Mouse (Mus musculus): ENCODE data around the gene Cwc27. TPM values are rescaled to one million over a fixed set of nuclear protein-coding genes. Genes with fewer than 3 reads are reported as not detected.

Cwc27 gene
- polyA plus RNA-seq, 1 experiment = 4.4 TPM

- no peaks in the 10 kb centered on the region for H3K27me3 ChIP-seq (ENCODE audit: control insufficient read depth, insufficient read depth, low read length)
Observed at GRCm38 (mm10) chr13:104661188-104661587, 155.8 kb downstream of the Cwc27 start.

GRCm38 (mm10) chr13:104660042-104660680 lies 156.8 kb downstream of the Cwc27 start:
- no peaks in the 10 kb centered on the region; the same call in 1 of the 2 replicates for H3K36me3 ChIP-seq (ENCODE audit: control insufficient read depth, insufficient read depth, low read length)
- no peaks in the 10 kb centered on the region for H3K27me3 ChIP-seq (ENCODE audit: control insufficient read depth, insufficient read depth, low read length)
- peak overlapping the region; percentile 71 for H3K4me3 ChIP-seq (ENCODE audit: control insufficient read depth, low read depth, low read length)
- peak overlapping the region; percentile 42; the same call in 1 of the 2 replicates for H3K27ac ChIP-seq (ENCODE audit: control insufficient read depth, insufficient read depth, low read depth, low read length)
- H3K4me1 ChIP-seq (ENCODE audit: control insufficient read depth, insufficient read depth, low read length) = no peaks in the 10 kb centered on the region
- no peak for TF ChIP-seq CTCF (IDR thresholded peaks at IDR 0.05; ENCODE audit: control insufficient read depth, insufficient read depth, insufficient replicate concordance, low read depth, low read length)
- TF ChIP-seq POLR2A (IDR thresholded peaks at IDR 0.05; ENCODE audit: control insufficient read depth, low read depth, low read length) = no peak

More at GRCm38 (mm10) chr13:104661188-104661587, 155.8 kb downstream of the Cwc27 start:
- TF ChIP-seq CTCF (IDR thresholded peaks at IDR 0.05; ENCODE audit: control insufficient read depth, insufficient read depth, insufficient replicate concordance, low read depth, low read length) (no peak), POLR2A (IDR thresholded peaks at IDR 0.05; ENCODE audit: control insufficient read depth, low read depth, low read length) (no peak)
- Histone ChIP-seq H3K27ac (ENCODE audit: control insufficient read depth, insufficient read depth, low read depth, low read length) (no peak overlapping the region), H3K36me3 (ENCODE audit: control insufficient read depth, insufficient read depth, low read length) (no peaks in the 10 kb centered on the region; the same call in 1 of the 2 replicates), H3K4me1 (ENCODE audit: control insufficient read depth, insufficient read depth, low read length) (no peaks in the 10 kb centered on the region), H3K4me3 (ENCODE audit: control insufficient read depth, low read depth, low read length) (peak overlapping the region; percentile 71)

GRCm38 (mm10) chr13:104656666-104657272 lies 160.2 kb downstream of the Cwc27 start:
- TF ChIP-seq POLR2A (IDR thresholded peaks at IDR 0.05; ENCODE audit: control insufficient read depth, low read depth, low read length) (no peak), CTCF (IDR thresholded peaks at IDR 0.05; ENCODE audit: control insufficient read depth, insufficient read depth, insufficient replicate concordance, low read depth, low read length) (no peak)
- Histone ChIP-seq H3K27me3 (ENCODE audit: control insufficient read depth, insufficient read depth, low read length) (no peaks in the 10 kb centered on the region), H3K4me3 (ENCODE audit: control insufficient read depth, low read depth, low read length) (no peak overlapping the region)

GRCm38 (mm10) chr13:104655137-104655536 lies 161.8 kb downstream of the Cwc27 start:
- no peak for TF ChIP-seq CTCF (IDR thresholded peaks at IDR 0.05; ENCODE audit: control insufficient read depth, insufficient read depth, insufficient replicate concordance, low read depth, low read length)
- no peak for TF ChIP-seq POLR2A (IDR thresholded peaks at IDR 0.05; ENCODE audit: control insufficient read depth, low read depth, low read length)
- no peak overlapping the region for H3K4me3 ChIP-seq (ENCODE audit: control insufficient read depth, low read depth, low read length)
- H3K27ac ChIP-seq (ENCODE audit: control insufficient read depth, insufficient read depth, low read depth, low read length) = no peak overlapping the region
- H3K27me3 ChIP-seq (ENCODE audit: control insufficient read depth, insufficient read depth, low read length) = no peaks in the 10 kb centered on the region
- H3K4me1 ChIP-seq (ENCODE audit: control insufficient read depth, insufficient read depth, low read length) = no peaks in the 10 kb centered on the region
- no peaks in the 10 kb centered on the region; the same call in 1 of the 2 replicates for H3K36me3 ChIP-seq (ENCODE audit: control insufficient read depth, insufficient read depth, low read length)

More at GRCm38 (mm10) chr13:104656666-104657272, 160.2 kb downstream of the Cwc27 start:
- Histone ChIP-seq H3K27ac (ENCODE audit: control insufficient read depth, insufficient read depth, low read depth, low read length) (no peak overlapping the region), H3K4me1 (ENCODE audit: control insufficient read depth, insufficient read depth, low read length) (no peaks in the 10 kb centered on the region), H3K36me3 (ENCODE audit: control insufficient read depth, insufficient read depth, low read length) (no peaks in the 10 kb centered on the region; the same call in 1 of the 2 replicates)

GRCm38 (mm10) chr13:104651763-104652162 lies 165.2 kb downstream of the Cwc27 start:
- no peaks in the 10 kb centered on the region for H3K4me1 ChIP-seq (ENCODE audit: control insufficient read depth, insufficient read depth, low read length)
- H3K27me3 ChIP-seq (ENCODE audit: control insufficient read depth, insufficient read depth, low read length) = no peaks in the 10 kb centered on the region
- H3K36me3 ChIP-seq (ENCODE audit: control insufficient read depth, insufficient read depth, low read length) = no peaks in the 10 kb centered on the region; the same call in 1 of the 2 replicates
- no peak for TF ChIP-seq POLR2A (IDR thresholded peaks at IDR 0.05; ENCODE audit: control insufficient read depth, low read depth, low read length)
- TF ChIP-seq CTCF (IDR thresholded peaks at IDR 0.05; ENCODE audit: control insufficient read depth, insufficient read depth, insufficient replicate concordance, low read depth, low read length) = no peak
- H3K27ac ChIP-seq (ENCODE audit: control insufficient read depth, insufficient read depth, low read depth, low read length) = no peak overlapping the region
- H3K4me3 ChIP-seq (ENCODE audit: control insufficient read depth, low read depth, low read length) = no peak overlapping the region

GRCm38 (mm10) chr13:104650654-104651053 lies 166.3 kb downstream of the Cwc27 start:
- Histone ChIP-seq H3K27ac (ENCODE audit: control insufficient read depth, insufficient read depth, low read depth, low read length) (no peak overlapping the region), H3K4me1 (ENCODE audit: control insufficient read depth, insufficient read depth, low read length) (no peaks in the 10 kb centered on the region), H3K36me3 (ENCODE audit: control insufficient read depth, insufficient read depth, low read length) (no peaks in the 10 kb centered on the region), H3K4me3 (ENCODE audit: control insufficient read depth, low read depth, low read length) (no peak overlapping the region), H3K27me3 (ENCODE audit: control insufficient read depth, insufficient read depth, low read length) (no peaks in the 10 kb centered on the region)
- TF ChIP-seq POLR2A (IDR thresholded peaks at IDR 0.05; ENCODE audit: control insufficient read depth, low read depth, low read length) (no peak), CTCF (IDR thresholded peaks at IDR 0.05; ENCODE audit: control insufficient read depth, insufficient read depth, insufficient replicate concordance, low read depth, low read length) (no peak)

GRCm38 (mm10) chr13:104650145-104650544 lies 166.8 kb downstream of the Cwc27 start:
- Histone ChIP-seq H3K4me3 (ENCODE audit: control insufficient read depth, low read depth, low read length) (no peak overlapping the region), H3K27ac (ENCODE audit: control insufficient read depth, insufficient read depth, low read depth, low read length) (no peak overlapping the region), H3K4me1 (ENCODE audit: control insufficient read depth, insufficient read depth, low read length) (no peaks in the 10 kb centered on the region), H3K27me3 (ENCODE audit: control insufficient read depth, insufficient read depth, low read length) (no peaks in the 10 kb centered on the region), H3K36me3 (ENCODE audit: control insufficient read depth, insufficient read depth, low read length) (no peaks in the 10 kb centered on the region)
- TF ChIP-seq POLR2A (IDR thresholded peaks at IDR 0.05; ENCODE audit: control insufficient read depth, low read depth, low read length) (no peak), CTCF (IDR thresholded peaks at IDR 0.05; ENCODE audit: control insufficient read depth, insufficient read depth, insufficient replicate concordance, low read depth, low read length) (no peak)
